Mouse (Mus musculus): ENCODE results near the gene Tectb. TPM values are rescaled to one million over a fixed set of nuclear protein-coding genes. Genes with fewer than 3 reads are reported as not detected.
"Not testable (repeated sequence)": the region's sequence is repeated elsewhere in the genome, so short reads cannot be mapped to it uniquely, and the experiment has no call there.

The Tectb gene
- polyA plus RNA-seq, 1 experiment from 2014 or later: 0.08 TPM

DNA sequence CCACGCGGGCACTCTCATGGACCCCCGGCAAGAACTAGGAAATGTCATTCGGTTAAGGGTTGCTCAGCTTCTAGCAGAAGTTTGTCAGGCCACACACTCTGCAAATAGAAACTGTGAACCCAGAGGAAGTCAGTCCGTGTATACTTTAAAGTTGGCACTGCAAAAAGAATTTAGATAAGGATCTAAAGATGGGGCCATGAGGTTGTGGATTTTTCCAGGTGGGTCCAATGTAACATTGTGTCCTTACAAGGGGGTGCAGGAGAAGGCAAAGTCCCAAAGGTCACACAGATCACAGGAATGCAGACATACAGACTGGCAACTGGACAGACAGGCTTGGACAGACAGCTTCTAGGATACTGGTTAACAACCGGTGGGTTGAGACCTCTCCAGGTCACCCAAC is 32.4 kb upstream of the Tectb start:
- no peaks in the 10 kb centered on the region for H3K9me3 ChIP-seq

DNA sequence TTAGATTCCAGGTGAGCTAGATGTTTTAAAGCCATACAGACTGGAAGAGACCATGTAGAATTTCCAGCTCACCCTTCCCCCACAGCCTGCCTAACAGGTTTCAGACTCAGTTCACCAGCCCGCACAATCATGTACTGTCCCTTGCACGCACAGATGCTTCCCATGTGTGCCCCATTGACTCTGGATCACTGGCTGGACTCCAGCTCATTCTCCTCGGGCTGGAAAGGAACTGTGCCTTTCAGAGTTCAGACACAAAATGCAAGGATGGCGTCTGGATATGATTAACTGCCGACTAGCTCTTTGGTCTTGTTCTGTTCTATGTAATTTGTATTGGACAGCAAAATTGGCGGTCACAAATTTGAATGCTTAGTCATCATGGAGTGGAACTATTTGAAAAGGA is 30.9 kb upstream of the Tectb start:
- 82% methylated on average over 6 of the region's 6 CpGs for WGBS
- Histone ChIP-seq H3K9me3 (no peaks in the 10 kb centered on the region), H3K27ac (no peak overlapping the region), H3K4me1 (peaks cover 7% of the 10 kb centered on the region), H3K4me3 (no peak overlapping the region), H3K27me3 (ENCODE audit: insufficient read depth, poor library complexity, severe bottlenecking) (no peaks in the 10 kb centered on the region), H3K36me3 (no peaks in the 10 kb centered on the region)
- DNase-seq (ENCODE audit: low spot score): no peak

More for the DNA sequence above, 32.4 kb upstream of the Tectb start:
- Histone ChIP-seq H3K4me3 (no peak overlapping the region), H3K27ac (no peak overlapping the region), H3K4me1 (peaks cover 20% of the 10 kb centered on the region), H3K36me3 (no peaks in the 10 kb centered on the region), H3K27me3 (ENCODE audit: insufficient read depth, poor library complexity, severe bottlenecking) (no peaks in the 10 kb centered on the region)
- no peak for DNase-seq (ENCODE audit: low spot score)
- WGBS: 82% methylated on average over 6 of the region's 6 CpGs

DNA sequence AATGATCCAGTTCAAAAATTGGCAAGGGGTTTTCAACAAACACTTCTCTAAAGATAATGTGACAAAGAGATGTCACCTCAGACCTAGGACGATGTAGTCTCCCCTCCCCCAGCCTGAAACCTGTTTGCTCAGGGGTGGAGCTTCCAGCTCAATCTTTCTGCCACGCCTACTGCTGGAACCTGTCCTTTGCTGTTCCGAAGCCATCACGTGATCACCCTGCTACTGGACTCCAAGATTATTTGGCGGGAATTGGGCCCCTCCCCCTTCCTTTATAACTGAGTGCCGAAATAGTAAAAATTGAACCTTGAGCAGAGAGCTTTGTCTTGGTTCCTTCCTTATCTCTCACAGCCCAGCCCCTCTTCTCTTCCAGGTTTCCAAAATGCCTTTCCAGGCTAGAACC is 28.3 kb upstream of the Tectb start:
- not testable (repeated sequence) for H3K27ac ChIP-seq; H3K4me1 ChIP-seq; H3K27me3 ChIP-seq (ENCODE audit: insufficient read depth, poor library complexity, severe bottlenecking); DNase-seq (ENCODE audit: low spot score); H3K4me3 ChIP-seq; H3K36me3 ChIP-seq; H3K9me3 ChIP-seq
- 61% methylated on average over 6 of the region's 6 CpGs for WGBS

DNA sequence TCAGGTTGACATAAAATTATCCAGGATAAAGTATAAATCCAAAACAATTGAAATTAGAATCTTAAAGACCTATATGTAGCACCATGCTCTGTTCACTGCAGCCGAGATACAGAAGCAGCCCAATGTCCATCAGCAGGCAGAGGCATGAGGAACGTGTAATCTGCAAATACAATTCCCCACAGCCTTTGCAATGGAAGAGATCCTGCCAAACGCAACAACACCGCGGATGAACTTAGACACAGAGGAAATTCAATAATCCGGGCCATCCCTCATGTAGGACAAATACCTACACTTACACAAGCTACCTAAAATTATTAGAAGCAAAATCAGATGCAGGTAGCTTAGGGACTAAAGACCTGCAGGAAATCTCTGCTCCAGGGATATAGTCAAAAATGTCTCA is 27.6 kb upstream of the Tectb start:
- 84% methylated on average over 6 of the region's 6 CpGs for WGBS
- no peak overlapping the region for H3K4me3 ChIP-seq
- H3K4me1 ChIP-seq: no peaks in the 10 kb centered on the region
- no peaks in the 10 kb centered on the region for H3K9me3 ChIP-seq
- no peaks in the 10 kb centered on the region for H3K36me3 ChIP-seq
- H3K27ac ChIP-seq: no peak overlapping the region
- no peak for DNase-seq (ENCODE audit: low spot score)
- H3K27me3 ChIP-seq (ENCODE audit: insufficient read depth, poor library complexity, severe bottlenecking): no peaks in the 10 kb centered on the region

DNA sequence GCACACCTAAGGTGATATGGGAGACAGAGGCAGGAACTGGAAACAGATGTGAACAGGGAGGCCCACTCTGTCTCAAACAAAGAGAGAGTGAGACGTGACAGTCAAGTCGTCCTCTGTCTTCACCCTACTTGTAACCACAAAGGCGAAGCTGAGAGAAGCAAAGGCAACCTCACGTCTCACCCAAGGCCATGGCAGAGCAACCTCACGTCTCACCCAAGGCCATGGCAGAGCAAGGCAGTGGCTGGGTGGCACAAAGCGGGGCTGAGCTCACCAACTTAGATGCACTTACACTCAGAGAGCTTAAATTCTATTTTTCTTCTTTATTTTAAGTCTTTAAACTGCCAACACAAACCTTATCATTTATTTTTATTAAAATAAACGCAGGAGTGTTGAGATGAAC is 23.5 kb upstream of the Tectb start:
- no peak overlapping the region for H3K27ac ChIP-seq
- no peaks in the 10 kb centered on the region for H3K27me3 ChIP-seq (ENCODE audit: insufficient read depth, poor library complexity, severe bottlenecking)
- H3K4me3 ChIP-seq: no peak overlapping the region
- no peaks in the 10 kb centered on the region for H3K36me3 ChIP-seq
- DNase-seq (ENCODE audit: low spot score): no peak
- no peaks in the 10 kb centered on the region for H3K4me1 ChIP-seq
- 81% methylated on average over 7 of the region's 7 CpGs for WGBS
- no peaks in the 10 kb centered on the region for H3K9me3 ChIP-seq

DNA sequence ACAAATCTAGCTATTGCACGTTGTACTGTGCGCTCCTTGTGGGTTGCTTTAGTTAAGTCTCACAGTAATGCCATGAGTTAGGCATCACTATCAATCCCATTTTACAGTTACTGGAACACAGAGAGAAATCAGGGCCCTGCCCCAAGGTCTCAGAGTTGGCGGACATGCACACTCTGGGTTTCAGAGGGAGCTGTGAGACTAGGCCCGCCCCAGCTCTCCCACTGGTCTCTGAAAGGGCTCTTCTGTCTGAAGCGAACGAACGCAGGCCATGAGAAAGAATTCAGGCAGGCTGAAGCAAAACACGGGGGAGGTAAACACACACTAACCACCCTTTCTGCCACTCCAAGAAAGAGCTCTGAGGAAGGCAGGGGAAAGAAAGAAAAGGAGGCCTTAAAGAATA is 21.9 kb upstream of the Tectb start:
- H3K36me3 ChIP-seq: no peaks in the 10 kb centered on the region
- H3K27ac ChIP-seq: no peak overlapping the region
- H3K9me3 ChIP-seq: no peaks in the 10 kb centered on the region
- no peaks in the 10 kb centered on the region for H3K27me3 ChIP-seq (ENCODE audit: insufficient read depth, poor library complexity, severe bottlenecking)
- 63% methylated on average over 8 of the region's 8 CpGs for WGBS
- no peak overlapping the region for H3K4me3 ChIP-seq
- no peak for DNase-seq (ENCODE audit: low spot score)
- no peaks in the 10 kb centered on the region for H3K4me1 ChIP-seq

DNA sequence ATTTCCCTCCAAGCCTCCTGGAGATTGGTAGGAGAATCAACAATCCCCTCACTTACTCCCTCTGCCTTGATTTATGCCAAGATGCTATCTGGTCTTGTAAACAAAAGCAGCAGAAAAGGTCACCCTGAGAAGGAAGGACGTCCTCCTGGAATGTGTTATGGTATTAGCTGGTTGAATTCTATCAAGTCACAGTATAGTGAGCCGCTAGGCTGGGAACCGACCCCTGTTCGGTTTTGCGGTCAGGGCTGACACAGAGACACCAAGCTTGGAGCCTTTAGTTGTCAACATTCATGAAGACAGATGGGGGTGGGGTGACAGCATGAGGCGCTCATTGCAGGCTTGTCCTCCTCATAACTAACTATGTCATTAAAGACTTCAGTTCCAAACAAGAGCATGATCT is 20.7 kb upstream of the Tectb start:
- 0 out of 2 replicates have a peak, but pooled peaks cover 4% of the 10 kb centered on the region for H3K4me1 ChIP-seq
- H3K27me3 ChIP-seq (ENCODE audit: insufficient read depth, poor library complexity, severe bottlenecking): no peaks in the 10 kb centered on the region
- H3K9me3 ChIP-seq: no peaks in the 10 kb centered on the region
- 72% methylated on average over 6 of the region's 6 CpGs for WGBS
- H3K4me3 ChIP-seq: no peak overlapping the region
- DNase-seq (ENCODE audit: low spot score): no peak
- H3K27ac ChIP-seq: no peak overlapping the region
- no peaks in the 10 kb centered on the region for H3K36me3 ChIP-seq

DNA sequence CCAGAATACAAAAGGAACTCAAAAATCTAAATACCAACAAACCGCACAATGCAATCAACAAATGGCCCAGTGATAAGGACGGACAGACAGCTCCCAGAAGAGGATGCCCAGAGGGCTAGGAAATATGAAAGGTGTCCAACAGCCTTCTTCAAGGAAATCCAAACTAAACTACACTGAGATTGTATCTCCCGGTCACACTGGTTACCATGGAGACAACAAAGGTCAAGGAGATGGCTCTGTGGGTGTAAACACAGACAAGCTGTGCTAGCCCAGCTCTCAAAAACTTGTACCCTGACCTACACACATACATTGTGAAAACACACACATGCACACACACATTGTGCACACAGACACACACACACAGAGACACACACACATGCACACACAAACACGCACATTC is 18.3 kb upstream of the Tectb start:
- 0 out of 2 replicates have a peak, but pooled peaks cover 11% of the 10 kb centered on the region for H3K4me1 ChIP-seq
- no peaks in the 10 kb centered on the region for H3K9me3 ChIP-seq
- WGBS: 75% methylated on average over 4 of the region's 4 CpGs
- no peak for DNase-seq (ENCODE audit: low spot score)
- no peaks in the 10 kb centered on the region for H3K36me3 ChIP-seq
- no peak overlapping the region for H3K4me3 ChIP-seq
- H3K27me3 ChIP-seq (ENCODE audit: insufficient read depth, poor library complexity, severe bottlenecking): no peaks in the 10 kb centered on the region
- no peak overlapping the region for H3K27ac ChIP-seq

DNA sequence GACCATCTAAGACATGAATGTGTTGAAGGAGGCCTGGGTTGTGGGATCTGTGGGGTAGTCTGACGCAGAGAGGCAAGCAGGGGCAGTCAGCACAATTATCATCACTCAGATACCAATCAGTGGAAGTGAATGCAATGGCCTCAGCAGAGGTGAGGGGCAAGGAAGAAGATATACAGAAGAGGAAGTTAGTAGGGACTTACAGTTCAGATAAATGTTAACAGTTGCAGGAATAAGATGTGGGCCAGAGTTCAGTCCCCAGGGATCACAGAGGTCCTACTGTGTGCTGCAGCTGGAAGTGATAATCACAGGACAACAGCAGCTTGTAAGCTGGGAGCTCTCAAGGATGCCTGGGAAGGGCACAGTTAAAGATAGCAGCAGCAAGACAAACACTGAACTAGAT is 16.4 kb upstream of the Tectb start:
- H3K27ac ChIP-seq: no peak overlapping the region
- no peaks in the 10 kb centered on the region for H3K9me3 ChIP-seq
- no peaks in the 10 kb centered on the region for H3K36me3 ChIP-seq
- no peak for DNase-seq (ENCODE audit: low spot score)
- H3K27me3 ChIP-seq (ENCODE audit: insufficient read depth, poor library complexity, severe bottlenecking): no peaks in the 10 kb centered on the region
- H3K4me1 ChIP-seq: 0 out of 2 replicates have a peak, but pooled peaks cover 11% of the 10 kb centered on the region
- no peak overlapping the region for H3K4me3 ChIP-seq
- WGBS: 35% methylated on average over 1 of the region's 1 CpGs

DNA sequence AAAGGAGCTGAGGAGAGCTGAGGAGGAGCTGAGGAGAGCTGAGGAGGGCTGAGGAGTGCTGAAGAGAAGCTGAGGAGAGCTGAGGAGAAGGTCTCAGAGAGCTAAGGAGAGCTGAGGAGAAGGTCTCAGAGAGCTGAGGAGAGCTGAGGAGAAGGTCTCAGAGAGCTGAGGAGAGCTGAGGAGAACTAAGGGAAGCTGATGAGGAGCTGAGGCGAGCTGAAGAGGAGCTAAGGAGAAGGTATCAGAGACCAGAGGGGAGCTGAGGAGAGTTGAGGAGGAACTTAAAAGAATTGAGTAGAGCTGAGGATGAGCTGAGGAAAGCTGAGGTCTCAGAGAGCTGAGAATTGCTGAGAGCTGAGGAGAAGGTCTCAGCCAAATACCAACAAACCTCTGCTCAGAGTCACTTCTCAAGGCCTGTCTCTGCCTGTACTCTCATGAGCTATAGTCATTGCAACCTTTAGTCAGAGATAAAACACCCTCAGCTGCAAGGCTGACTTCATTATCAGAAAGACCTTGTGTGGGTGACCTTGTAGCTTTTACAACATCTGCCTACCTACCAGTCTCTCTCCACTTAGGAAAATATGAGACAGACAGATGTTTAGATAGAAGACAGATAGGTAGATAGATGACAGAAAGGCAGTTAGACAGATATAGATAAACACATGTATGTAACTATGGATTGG is 15.2 kb upstream of the Tectb start:
- no peak for DNase-seq (ENCODE audit: low spot score)
- 81% methylated on average over 1 of the region's 1 CpGs for WGBS

DNA sequence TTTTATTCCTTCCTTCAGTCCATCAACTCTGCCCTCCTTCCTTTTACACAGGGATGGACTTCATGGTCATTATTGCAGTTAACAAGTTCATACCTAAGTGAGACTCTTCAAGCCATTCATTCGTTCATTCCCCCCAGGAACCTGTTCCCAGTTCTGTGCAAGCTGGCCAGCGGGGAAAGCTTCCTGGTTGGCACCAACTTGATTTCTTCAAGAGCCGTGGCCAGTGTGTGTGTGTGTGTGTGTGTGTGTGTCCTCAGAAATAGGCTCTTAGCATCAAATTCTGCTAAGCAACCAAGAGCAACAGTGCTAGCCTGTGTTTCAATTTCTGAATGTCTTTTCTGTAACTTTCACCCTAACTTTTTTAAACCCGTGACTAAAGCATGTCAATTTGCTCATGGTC is 14.6 kb upstream of the Tectb start:
- Histone ChIP-seq H3K4me1 (0 out of 2 replicates have a peak, but pooled peaks cover 11% of the 10 kb centered on the region), H3K27ac (no peak overlapping the region), H3K27me3 (ENCODE audit: insufficient read depth, poor library complexity, severe bottlenecking) (no peaks in the 10 kb centered on the region), H3K4me3 (no peak overlapping the region), H3K9me3 (peaks cover 4% of the 10 kb centered on the region; the same call in 1 of the 2 replicates), H3K36me3 (no peaks in the 10 kb centered on the region)
- DNase-seq (ENCODE audit: low spot score): no peak
- 76% methylated on average over 4 of the region's 4 CpGs for WGBS

More for the DNA sequence above, 15.2 kb upstream of the Tectb start:
- H3K9me3 ChIP-seq: peaks cover 4% of the 10 kb centered on the region; the same call in 1 of the 2 replicates
- 0 out of 2 replicates have a peak, but pooled peaks cover 11% of the 10 kb centered on the region for H3K4me1 ChIP-seq
- H3K27me3 ChIP-seq (ENCODE audit: insufficient read depth, poor library complexity, severe bottlenecking): no peaks in the 10 kb centered on the region
- H3K27ac ChIP-seq: no peak overlapping the region
- no peak overlapping the region for H3K4me3 ChIP-seq
- no peaks in the 10 kb centered on the region for H3K36me3 ChIP-seq

DNA sequence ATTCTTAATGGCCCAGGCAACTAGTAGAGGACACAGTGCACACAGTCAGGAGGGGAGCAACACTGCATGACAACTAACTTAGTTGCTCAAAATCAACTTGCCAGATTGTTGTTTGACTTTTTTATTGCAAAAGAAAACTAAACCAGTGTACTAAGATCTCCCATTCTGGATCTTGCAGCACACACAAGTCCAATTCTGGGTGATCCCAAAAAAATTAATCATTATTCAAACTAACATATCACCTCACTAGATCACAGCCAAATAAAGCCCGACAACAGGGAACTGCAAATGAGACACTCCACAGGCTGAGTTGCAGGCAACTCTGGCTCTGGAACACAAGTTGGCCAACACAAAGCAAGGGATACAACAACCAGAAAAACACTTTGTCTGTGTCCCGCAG is 13.8 kb upstream of the Tectb start:
- no peak for DNase-seq (ENCODE audit: low spot score)
- 86% methylated on average over 2 of the region's 2 CpGs for WGBS
- H3K4me1 ChIP-seq: 0 out of 2 replicates have a peak, but pooled peaks cover 11% of the 10 kb centered on the region

DNA sequence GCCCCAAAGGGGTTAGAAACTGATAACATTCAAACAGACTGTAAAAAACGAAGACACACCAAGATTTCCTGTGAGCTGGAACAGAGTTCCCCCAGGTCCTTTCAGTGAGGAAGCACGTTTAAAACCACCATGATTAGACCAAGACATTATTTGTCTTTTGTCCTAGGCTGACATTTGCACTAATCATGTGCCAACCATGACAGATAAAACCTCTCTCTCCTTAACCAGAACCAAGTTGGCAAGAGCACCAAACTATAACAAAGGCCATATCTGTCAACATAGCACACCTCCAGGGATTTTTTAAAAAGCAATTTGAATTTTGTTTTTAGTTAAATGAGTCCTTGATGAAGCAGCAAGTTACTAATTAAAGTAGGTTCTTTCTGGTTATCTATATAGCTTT is 12.8 kb upstream of the Tectb start:
- Histone ChIP-seq H3K4me1 (0 out of 2 replicates have a peak, but pooled peaks cover 11% of the 10 kb centered on the region), H3K36me3 (no peaks in the 10 kb centered on the region), H3K27ac (no peak overlapping the region), H3K27me3 (ENCODE audit: insufficient read depth, poor library complexity, severe bottlenecking) (no peaks in the 10 kb centered on the region), H3K4me3 (no peak overlapping the region), H3K9me3 (peaks cover 4% of the 10 kb centered on the region; the same call in 1 of the 2 replicates)
- WGBS: 40% methylated on average over 2 of the region's 2 CpGs
- no peak for DNase-seq (ENCODE audit: low spot score)

More for the DNA sequence above, 13.8 kb upstream of the Tectb start:
- H3K9me3 ChIP-seq: peaks cover 4% of the 10 kb centered on the region; the same call in 1 of the 2 replicates
- no peaks in the 10 kb centered on the region for H3K36me3 ChIP-seq
- H3K27ac ChIP-seq: no peak overlapping the region
- H3K4me3 ChIP-seq: no peak overlapping the region
- no peaks in the 10 kb centered on the region for H3K27me3 ChIP-seq (ENCODE audit: insufficient read depth, poor library complexity, severe bottlenecking)

DNA sequence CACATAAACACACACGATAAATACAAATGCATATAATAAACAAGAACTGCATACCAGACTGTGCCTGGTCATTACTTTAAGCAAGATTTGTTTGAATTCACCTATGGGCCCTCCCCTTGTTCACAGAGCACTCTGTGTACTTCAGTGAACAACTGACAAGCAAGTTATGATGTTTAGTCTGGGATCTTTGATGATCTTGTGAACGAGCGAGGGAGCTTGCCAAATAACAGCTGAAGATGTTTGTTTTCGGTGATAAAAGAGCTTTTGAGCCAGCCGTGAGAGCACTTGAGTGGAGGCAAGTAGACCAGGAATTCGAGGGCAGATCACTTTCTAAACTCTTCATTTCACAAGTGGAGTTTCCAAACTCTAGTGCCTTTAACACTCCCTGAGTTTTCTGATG is 12.2 kb upstream of the Tectb start:
- no peak overlapping the region for H3K4me3 ChIP-seq
- peaks cover 4% of the 10 kb centered on the region; the same call in 1 of the 2 replicates for H3K9me3 ChIP-seq
- H3K27ac ChIP-seq: no peak overlapping the region
- no peak for DNase-seq (ENCODE audit: low spot score)
- H3K27me3 ChIP-seq (ENCODE audit: insufficient read depth, poor library complexity, severe bottlenecking): no peaks in the 10 kb centered on the region
- WGBS: 79% methylated on average over 6 of the region's 6 CpGs
- no peaks in the 10 kb centered on the region for H3K36me3 ChIP-seq
- H3K4me1 ChIP-seq: 0 out of 2 replicates have a peak, but pooled peaks cover 11% of the 10 kb centered on the region

All from heart, embryonic 10.5 days (tissue).